Mouse (Mus musculus) thymus, postnatal 14 days (tissue): ENCODE measurements around the gene Gimap8.
"Not testable (repeated sequence)": the region's sequence is repeated elsewhere in the genome, so short reads cannot be mapped to it uniquely, and the experiment has no call there.

Experiments used
- DNase-seq: peaks from one replicate; pipeline ENCODE4 v3.0.0; 2021

The Gimap8 gene

DNA sequence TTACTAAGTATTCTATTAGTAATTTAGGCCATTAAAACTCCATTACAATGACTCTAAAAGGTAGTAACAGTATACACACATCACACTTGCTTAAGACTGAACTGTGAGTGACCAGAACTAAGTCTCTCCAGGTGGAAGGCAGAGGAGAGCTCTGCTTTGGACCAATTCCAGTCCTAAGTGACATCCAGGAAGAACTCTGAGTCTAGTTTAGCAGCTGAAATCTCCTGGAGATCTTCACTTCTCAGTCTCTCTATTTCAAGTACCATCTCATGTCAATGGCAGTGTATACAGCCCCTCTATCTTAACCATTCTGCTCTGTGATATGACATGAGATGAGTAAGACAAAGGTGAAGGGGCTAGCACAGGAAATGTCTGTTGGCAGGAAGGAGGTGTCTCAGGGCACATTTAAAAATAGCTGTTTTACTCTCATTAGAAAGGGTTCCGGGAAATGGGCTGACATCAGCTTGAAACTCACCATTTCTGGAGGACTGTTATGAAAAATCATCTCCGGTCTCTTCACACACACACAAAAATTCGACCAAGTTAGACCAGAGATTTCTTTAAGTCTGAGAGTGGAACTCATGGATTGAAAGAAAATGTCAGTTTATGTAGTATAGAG is 34.5 kb downstream of the Gimap8 start:
- DNase-seq: peak; percentile 53

DNA sequence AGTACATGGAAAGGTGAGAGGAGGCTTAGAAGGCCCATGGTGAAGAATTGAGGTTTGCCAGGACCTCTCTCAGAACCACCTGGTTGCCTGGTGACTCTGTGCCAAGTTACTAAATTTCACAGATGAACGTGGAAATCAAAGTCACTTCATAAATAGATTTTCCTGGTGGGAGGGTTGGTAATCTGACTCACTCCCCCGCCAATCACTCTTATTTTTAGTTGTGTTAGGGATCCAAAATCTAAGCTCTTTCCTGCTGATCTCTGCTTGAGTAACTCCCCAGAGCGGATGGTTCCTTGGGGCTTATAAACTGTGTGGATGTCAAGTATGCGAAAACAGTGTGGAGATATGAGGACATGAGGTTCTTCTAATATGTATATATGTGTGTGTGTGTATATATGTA is 35.2 kb downstream of the Gimap8 start:
- no peak for DNase-seq

DNA sequence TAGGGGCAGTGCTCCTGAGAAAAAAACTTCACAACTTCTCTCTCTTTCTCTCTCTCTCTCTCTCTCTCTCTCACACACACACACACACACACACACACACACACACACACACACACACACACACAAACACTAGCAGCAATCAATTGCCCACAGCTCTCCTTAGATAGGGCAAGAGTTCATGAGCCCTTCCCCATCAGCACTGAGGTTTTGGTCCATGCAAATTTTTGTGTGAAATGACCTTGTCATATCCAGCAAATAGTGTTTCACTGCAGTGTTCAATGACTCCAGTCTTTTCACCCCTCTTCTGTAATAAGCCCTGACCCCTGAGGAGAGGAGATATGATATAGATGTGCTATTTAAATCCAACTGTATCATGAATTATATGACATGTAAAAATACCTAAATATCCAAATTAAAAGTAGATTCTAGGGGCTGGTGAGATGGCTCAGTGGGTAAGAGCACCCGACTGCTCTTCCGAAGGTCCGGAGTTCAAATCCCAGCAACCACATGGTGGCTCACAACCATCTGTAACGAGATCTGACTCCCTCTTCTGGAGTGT is 36.3 kb downstream of the Gimap8 start:
- DNase-seq: not testable (repeated sequence)

DNA sequence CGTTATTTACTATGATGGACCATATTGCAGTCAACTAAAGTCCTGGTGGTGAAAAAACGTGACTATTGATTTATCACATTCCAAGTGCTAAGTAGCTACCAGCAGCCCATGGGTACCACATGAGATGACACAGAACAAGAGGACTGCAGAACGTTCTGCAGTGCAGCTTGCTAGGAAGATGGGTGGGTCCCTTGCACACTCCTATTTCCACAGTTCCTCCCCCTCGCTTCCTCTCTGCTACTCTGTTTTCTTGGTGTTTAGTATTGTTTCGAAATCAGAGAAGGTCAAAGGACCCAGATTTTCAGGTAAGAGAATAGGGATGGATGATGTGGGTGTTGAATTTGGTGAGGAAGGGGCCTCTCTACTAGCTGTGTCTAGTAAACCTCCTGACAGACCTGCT is 37.3 kb downstream of the Gimap8 start, which contains the start of gene Gimap4:
Gene Gimap4 (plus strand): TSS at position 231 of the 400 bp plus-strand sequence.
- no peak for DNase-seq

DNA sequence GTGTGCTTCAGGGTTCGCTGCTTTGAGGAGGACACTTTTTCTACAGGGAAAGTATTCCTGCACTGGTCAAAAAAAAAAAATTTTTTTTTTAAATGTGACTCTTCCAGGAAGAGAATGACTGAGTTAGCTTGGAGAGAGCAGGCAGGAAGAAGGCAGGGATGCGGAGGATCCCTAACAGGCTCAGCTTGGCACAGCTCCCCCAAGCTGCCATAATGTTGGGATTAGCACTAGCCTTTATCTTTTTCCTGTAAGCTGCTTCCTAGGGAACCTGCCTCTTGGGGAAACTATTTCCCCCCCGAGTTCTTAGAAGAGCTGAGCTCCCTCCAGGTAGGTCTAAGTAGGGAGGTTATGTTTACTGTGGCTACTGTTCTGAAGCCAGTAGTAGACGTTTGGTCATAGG is 37.8 kb downstream of the Gimap8 start:
- no peak for DNase-seq

DNA sequence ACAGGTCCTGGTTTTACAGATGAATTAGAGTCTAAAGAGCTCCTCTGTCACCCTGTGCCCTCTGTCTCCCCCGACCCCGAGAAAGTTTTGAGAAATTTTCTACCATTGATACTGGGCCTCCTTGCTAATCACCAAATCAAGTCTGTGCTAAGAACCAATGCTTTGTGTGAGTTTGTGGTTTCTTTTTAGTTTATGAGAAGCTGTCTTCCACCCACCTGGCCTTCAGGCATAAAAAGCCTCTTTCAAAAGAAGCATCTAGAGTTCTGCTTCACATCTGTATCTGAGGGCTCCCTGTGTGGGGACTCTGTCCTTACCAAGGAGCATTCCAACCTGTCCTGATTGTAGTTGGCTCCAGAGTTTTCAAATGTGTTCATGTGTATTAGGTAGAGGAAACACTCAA is 38.2 kb downstream of the Gimap8 start:
- no peak for DNase-seq

DNA sequence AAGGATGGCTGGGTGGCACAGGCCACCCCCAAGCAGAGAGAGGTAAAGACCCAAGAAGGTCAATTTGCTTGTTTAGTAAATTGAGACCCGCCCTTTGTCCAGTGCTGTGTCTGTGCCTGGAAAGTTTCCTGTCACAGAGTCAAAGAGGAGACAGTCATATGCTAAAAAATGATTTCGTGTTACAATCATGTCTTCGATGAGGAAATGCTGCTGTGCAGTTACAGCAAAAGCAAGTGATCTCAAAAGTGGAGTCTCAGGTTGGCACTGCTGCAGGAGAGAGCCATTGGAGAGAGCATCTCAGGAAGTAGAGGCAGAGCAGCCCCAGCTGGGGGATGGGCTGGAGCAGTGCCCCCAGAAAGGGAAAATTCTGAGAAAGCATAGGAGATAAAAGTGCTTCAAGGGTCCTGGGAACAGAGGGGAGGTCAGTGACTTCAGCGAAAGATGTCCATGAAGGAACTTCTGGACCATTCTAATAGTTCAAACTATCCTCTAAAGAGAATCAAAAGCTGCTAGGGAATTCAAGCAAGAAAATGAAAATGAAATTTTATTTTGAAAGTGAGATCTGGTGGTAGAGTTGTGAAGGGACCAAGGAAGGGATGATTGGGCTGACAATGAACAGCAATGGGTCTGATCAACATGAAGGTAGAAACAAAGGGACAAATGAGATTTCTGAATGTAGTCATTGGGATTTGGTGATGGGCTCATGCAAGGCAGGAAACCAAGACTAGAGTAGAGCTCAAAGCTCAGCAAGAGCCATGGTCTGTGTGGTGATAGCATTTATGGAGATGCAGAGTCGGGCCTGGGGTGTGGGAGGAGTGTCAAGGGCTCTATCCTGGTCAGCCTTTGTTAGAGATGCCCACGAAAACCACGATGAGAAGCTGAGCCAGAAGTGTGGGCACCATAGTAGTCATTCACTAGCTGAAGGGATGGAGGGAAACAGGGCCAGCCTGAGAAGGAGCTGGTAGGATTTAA is 38.9 kb downstream of the Gimap8 start:
- DNase-seq: peak; percentile 18

DNA sequence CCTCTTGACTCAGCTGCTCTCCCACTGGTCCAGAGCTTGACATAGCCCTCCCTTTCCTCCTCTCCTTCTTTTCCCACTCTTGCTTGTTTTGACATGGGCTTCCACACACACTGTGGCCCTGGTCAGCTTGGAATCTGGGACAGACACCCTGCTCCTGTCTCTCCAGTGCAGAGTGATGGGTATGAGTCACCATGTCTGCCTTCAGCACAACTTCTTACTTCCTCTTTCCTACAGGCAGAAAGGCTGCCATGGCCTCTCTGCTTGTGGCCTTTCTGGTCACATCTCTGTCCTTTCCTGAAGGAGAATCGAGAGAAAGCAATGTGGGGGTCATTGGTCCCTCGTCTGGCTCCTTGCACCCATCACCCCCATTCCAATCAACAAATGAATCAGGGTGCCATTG is 40.0 kb downstream of the Gimap8 start:
- DNase-seq: no peak

DNA sequence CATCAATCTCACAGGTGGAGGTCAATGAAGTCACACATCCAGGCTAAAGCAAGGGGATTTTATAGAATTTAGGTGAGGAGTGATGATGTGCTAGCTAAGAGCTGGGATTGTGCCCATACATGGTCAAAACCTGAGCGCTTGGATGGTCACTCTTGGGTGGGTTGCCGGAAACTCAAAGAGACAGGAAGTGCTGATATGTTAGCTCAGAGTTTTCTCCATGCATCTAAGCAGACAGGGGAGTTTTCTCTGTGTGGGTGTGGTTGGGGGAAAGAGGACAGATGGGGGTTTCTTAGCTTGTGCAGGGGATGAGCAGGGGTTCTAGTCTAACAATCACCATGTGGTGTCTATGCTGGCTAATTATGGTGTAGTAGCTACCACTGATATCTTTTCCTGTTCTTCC is 42.3 kb downstream of the Gimap8 start:
- DNase-seq: no peak

DNA sequence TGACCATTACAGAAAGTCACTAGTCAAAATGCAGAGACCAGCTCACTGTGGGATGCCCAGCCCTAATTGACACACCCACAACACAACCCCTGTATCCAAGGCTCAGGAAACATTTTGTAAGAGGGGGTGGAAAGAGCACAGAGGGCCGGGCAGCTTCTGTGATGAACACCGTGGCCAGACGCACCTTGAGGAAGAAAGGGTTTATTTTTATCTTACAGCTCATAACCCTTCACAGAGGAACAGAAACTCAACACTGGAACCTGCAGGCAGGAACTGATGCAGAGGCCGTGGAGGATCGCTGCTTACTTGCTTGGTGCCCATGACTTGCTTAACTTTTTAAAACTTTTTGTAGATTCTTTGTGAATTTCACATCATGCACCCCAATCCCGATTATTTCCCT is 45.9 kb downstream of the Gimap8 start:
- no peak for DNase-seq

DNA sequence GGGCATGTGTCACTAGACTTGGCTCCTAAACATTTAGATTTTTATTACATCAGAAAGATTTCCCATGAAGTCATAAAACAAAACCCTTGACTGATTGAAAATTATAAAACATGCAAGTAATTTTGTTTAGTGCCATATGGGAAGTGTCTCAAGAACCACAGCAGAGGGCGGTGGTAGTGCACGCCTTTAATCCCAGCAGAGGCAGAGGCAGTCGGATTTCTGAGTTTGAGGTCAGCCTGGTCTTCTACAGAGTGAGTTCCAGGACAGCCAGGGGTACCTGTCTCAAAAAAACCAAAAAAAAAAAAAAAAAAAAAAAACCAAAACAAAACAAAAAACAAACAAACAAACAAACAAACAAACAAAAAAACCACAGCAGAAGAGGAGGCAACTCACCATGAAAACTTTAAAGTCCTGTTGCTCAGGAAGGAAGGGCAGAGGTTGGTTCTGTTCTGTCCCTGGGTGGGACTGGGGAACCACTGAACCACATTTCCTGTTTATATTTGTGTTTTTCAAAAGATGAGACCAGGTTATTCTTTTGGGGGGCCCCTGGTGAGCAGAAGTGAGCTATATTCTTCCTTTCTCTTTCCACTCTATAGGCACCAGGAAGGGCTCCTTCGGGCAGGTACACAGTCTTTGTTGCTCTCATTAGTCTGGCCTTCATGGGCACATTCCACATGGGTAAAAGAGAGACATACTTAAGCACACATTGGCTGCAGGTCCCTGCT is 50.0 kb downstream of the Gimap8 start:
- DNase-seq: no peak

DNA sequence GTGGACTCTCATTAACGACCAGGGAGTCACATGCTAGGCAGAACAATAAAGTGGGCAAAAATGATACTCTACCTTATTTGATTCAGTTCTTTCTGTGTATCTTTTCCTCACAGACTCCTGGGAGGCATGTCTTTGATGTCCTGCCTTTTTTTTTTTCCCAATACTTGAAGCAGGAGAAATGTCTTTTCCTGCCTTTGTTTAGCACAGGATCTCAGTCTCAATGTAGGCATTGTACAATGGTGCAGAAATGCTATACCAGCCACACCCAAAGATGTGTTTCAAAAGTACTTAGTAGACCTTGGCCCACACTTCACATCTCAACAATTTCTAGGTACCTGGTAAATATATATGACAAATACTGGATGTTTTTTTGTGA is 50.5 kb downstream of the Gimap8 start:
- DNase-seq: no peak

DNA sequence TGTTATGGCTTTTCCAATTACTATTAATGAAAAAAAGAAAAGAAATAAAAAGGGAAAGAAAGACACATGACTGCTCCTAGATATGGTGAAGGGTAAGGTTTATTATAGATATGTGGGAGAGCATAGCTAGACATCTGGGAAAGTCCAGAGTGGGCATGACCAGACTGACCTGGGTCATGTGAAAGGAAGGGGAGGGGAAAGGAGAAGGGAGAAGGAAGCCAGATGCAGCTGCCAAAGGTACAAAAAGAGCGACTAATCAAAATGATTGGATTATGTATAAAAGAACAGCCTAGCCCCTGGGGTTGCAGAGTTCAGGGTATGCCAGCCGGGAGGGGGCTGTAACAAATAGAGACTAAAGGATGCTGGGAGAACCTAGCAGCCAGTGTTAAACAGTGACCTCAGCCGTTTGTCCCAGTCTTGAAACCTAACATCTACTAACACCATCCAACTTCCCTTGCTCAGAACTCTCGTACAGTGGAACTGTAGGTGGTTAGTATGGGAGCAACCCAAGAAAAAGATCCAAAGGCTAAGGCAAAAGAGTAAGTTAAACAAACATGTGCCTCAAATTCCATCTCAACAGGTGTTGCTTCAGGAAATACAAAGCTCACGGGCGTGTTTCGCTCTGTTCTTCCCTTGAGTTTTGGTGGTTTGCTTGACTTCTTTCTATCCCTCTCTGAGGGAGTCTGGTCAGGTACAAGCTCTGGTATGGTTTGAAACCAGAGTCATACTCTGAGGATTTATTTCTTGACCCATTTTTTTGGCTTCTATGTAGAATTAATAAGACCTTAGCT is 51.2 kb downstream of the Gimap8 start:
- no peak for DNase-seq

DNA sequence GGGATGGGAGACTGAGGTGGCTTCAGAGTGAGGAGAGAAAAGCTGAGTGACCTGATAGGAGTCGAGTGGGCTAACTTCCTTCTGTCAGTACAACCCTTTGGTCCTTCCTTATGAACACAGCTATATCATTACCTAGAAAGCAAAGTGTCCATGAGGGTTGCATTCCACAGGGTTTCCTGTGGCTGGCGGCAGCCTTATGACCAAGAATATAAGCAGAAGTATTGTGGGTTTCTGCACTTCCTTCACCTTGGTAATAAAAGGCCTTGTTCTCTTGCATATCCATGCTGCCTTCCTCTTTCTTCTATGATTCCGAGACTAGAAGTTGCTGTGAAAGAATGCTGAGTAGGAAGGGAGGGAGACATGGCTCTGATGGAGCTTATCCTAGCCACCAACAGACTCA is 51.9 kb downstream of the Gimap8 start:
- DNase-seq: no peak

DNA sequence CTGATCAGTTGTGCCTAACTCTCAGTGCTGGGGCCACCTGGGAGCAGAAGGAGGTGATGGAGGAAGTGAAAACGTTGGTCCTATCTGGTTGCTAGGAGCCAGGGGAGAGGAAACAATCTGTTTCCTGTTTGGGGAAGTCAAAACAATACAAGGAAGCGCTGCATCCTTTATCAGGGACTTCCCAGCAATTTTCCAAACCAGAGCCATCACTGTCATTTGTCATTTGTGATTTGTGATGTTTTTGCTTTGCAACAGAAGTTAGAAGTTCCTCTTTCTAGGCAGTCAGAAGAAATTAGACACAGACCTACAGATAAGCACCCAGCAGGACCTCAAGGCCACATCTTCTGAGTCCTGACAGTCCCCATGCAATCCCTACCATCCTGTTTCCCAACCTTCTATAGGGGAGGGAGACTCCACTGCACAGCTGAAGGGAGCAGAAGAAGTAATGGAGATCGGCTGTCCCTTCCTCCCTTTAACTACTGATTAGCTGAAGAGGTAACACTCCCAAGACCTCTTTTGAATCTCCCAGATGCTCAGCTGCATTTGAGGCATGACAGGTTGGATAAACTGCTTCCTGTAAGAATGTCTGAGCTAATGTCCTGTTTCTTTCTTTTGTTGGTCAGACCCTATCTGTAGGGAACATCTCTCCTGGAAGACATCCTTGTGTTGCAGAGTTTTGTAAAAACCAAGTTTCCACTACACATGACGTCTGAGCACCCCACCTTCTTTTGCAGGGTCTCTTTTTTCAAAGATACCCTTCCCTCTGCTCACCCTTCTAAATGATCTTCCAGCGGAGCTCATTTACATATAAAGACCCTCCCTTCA is 53.4 kb downstream of the Gimap8 start:
- DNase-seq: peak; percentile 31

DNA sequence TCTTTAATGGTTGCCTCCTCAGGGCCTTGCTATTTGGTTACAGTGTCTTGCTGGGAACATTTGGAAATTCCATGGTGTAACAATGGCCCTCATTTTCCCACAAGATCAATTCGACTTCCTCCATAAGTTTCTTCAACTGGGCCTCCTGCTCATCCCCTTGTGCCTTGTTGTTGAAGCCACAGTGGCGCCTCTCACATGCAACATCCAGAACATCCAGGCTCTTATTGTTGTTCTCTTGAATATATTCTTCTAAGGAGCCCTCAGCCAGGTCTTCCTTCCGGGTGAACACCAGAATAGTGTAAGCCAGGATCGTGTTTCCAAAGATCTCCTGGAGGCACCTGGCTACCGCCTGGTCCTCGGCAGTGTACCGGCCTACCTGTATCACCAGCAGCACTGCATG is 55.1 kb downstream of the Gimap8 start:
- DNase-seq: no peak

DNA sequence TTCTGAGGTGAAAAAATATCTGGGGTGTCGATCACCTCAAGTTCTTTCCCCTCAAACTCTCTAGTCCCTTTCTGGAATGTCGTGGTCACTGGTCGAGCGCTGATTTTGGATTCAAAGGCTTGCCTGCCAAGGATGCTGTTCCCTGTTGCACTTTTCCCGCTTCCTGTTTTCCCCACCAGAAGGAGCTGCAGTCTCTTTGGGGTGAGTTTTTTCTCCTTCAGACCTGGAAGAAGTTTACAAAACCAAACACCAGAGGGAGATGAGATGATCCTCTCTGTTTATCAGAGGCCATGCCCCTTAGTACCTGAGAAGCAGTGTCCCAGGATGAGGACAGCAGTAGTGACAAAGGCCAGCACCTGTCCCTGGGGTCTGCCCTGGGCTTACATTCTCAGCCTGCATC is 55.6 kb downstream of the Gimap8 start:
- no peak for DNase-seq

DNA sequence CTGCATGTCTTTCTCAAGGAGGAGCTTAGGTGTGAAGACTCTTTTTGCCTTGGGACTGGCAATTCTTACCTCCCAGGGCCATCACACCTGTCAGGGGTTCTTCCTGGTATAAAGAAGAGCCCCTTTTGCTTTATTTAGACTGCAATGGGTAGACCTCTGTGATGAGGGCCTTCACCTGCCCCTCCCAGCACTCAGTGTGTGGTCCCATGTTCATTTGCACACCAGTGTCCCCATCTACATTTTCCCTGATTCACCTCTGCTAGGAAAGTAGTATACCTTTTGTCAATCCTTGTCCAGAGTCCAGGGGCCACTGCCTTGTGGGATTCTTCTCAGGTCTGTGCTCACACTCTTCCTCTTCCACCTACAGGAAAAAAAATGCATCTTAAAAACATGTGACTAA is 57.1 kb downstream of the Gimap8 start:
- DNase-seq: no peak

DNA sequence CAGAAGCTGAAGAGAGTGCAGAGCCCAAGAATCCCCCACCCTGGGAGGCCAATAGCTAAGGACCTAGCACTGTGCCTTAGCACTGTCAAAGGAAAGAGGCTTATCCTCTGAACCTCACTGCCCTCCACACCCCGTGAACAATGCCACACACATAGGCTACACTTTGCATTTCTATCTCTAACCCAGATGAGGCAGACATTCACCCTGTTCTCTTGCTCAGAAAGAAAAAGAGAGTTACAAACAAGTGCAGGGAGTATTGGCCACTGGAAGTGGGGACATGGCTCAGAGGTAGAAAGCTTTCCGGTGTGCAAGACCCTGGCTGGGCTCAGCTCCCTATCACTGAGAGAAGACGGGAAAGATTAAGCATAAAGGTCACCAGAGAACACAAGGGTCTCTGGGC is 59.1 kb downstream of the Gimap8 start:
- DNase-seq: peak; percentile 27
